Mouse (Mus musculus): Measurements from ENCODE around the gene Nemf.

GRCm38 (mm10) chr12:69268956-69269355, 88.0 kb downstream of the Nemf start:
- no peak for TF ChIP-seq HCFC1 (IDR thresholded peaks at IDR 0.05; ENCODE audit: borderline replicate concordance, insufficient read depth, low read length)
- TF ChIP-seq ZNF384 (IDR thresholded peaks at IDR 0.05; ENCODE audit: low read depth, low read length): no peak

Data from ES-E14 (cell line).